Mouse (Mus musculus) urinary bladder, adult 2 months (tissue): ENCODE measurements around the gene Sh2d3c. TPM values are rescaled to one million over a fixed set of nuclear protein-coding genes. Genes with fewer than 3 reads are reported as not detected.

Source experiments
- DNase-seq: peaks from one replicate; pipeline ENCODE4 v3.0.0; 2022; ENCODE audit warnings: low spot score
- polyA plus RNA-seq: library from polyadenylated mRNA; depleted of rRNA; stranded (reverse); fragments of >200 nt; gene quantifications from 2 replicates; pipeline ENCODE4 v1.2.3, GENCODE M21; 2012

Sh2d3c gene
- polyA plus RNA-seq, 1 experiment = 9.9 TPM

- no peak for DNase-seq
Measured at GRCm38 (mm10) chr2:32756674-32757055, 35.8 kb downstream of the Sh2d3c start.

DNA sequence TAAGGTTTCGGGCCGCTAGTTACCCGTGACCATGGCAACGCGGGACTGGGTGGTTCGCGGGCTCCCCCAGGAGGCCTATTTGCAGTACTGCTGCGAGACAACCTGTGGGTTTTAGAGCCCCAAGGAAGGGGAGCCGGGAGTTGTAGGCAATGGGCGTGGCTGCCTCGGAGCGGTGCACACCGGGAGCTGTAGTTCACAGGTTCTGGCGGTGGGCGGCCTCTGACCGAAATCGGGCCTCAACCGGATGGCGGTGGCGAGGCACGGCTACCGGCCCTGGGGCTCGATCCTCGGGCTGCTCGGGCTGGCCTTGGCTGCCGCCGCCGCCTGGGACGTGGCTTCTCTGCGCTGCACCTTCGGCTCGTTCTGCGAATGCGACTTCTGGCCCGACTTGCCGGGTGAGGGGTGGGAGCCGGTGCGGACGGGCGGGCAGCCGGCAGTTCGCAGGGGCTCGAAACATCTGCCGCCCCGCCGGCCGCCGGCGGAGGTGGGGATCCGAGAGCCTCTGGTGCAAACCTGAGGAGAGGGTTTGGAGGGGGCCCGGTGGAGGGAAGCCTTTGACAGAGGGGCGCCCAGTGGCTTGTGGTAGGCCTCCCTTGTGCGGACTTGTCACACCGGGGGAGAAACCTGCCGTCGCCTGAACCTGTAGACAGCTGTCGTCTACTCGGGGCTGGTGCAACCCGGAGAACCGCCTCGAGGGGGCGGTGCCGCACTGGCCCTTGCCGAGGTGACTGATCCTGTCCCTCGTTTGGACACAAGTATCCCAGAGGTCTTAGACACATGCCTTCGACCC, 36.4 kb downstream of the Sh2d3c start, which contains the start of gene Tor2a:
Gene Tor2a, plus strand, starts transcription at position 179 of the 790 bp plus-strand sequence.
- DNase-seq = peak; percentile 85

DNA sequence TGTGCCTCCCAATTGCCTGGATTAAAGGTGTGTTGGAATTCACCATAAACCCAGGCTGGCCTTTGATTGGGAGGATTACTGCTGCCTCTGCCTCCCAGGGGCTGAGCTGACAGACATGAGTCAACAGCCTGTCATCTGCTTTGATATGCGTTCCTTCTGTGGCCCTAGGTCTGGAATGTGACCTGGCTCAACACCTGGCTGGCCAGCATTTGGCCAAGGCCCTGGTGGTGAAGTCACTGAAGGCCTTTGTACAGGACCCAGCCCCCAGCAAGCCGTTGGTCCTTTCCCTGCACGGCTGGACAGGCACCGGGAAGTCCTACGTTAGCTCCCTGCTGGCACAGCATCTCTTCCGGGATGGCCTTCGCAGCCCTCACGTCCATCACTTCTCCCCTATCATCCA, 37.6 kb downstream of the Sh2d3c start:
- no peak for DNase-seq

DNA sequence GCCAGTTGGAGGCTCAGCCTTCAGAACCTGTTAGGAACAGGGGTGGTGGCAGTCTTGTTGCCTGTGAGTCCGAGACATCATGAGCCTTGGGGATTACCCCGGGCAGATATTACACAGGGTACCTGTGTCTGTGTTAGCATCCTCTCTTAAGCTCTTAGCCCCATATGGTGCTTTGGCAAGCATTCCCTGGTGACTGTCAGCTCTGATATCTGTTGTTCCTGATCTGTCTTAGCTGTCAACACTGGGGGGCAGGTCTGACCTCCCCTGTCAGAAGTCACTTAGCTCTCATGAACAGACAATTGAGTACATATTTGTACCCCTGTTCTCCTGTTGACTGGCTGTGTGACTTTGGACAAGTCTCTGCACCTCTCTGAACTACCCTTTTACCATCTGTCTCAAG, 38.1 kb downstream of the Sh2d3c start:
- no peak for DNase-seq

DNA sequence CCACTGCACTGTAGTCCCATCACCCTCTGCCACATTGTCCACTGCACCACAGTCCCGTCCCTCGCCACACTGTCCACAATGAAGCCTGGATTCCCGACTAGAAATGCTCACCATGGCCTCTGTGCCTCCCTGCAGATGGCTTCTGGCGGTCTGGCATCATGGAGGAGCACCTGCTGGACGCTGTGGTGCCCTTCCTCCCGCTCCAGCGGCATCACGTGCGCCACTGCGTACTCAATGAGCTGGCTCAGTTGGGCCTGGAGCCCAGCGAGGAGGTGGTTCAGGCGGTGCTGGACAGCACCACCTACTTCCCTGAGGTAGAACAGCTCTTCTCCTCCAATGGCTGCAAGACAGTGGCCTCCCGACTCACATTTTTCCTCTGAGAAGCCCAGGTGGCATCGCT, 40.5 kb downstream of the Sh2d3c start:
- DNase-seq = no peak

GRCm38 (mm10) chr2:32761859-32762258, 41.0 kb downstream of the Sh2d3c start:
- no peak for DNase-seq

DNA sequence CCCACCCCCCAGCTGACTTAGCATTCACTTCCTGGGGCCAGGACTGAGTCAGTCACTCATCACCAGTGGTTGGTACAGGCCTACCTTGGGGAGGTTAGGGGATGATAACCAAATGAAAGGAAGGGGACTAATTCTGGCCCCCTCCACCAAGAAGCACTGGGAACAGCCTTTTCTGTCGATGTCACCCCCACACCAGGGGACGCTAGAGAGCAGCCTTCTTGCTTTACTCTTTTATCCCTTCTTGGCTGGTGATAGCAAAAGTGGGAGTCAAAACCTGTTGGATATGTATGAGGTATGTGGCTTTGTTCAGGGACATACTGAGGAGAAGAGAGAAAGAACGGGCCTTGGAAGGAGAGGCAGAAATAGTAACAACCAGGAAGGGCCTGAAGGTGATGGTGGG, 42.5 kb downstream of the Sh2d3c start:
- no peak for DNase-seq

- no peak for DNase-seq
Measured at GRCm38 (mm10) chr2:32767241-32767640, 46.4 kb downstream of the Sh2d3c start.

GRCm38 (mm10) chr2:32768661-32769285, 47.9 kb downstream of the Sh2d3c start:
- DNase-seq = no peak

DNA sequence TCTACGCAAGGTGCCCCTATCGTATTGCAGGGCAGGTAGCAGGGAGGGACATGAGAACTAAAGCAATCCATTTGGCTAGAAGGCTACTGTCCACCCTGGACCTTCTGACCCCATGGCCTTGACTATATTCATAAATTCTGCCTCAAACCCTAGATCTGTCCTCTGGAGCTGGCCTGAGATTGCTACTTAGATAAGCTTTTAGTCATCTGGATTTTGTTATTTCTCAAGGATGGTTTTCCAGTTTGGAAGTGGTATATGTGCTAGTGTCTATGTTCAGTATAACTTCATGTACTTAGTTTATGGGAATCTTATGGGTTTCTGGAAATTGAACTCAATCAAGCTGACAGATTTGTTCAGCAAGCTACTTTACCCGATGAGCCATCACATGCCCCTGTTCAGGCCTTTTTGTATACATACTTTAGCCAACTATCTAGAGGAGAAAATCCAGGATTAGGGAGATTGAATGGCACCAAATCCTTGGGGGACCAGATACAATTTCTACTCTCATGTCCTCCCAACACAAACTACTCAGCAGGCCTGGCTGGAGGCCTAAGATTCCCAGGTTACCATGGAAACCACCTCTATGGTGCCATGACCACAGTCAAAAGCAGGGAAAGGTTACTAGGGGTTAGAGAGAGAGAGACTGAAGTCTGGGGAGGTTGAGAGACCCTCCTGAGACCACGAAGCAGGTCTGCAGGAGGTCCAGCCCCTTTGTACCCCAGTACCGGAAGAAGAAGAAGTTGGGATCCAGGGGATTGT, 48.7 kb downstream of the Sh2d3c start:
- DNase-seq = no peak

DNA sequence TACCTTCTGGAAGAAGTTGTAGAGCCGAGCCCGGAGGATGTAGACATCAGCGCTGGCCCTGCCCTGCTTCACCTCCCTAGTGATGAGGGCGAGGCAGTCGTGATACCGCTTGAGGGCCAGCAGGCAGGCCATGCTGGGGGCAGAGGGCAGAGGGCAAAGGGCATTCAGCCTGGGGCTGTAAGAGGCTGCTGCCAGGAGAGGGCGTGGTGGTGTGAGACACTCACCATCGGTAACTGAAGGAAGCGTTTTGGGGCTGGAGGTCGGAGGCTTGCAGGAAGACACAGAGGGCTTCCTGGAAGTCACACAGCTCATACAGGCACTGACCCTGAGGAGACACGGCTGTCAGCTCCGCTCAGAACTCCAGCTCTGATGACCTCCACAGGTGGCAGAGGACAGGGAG, 51.0 kb downstream of the Sh2d3c start:
- no peak for DNase-seq

- no peak for DNase-seq
Measured at GRCm38 (mm10) chr2:32772626-32773279, 51.9 kb downstream of the Sh2d3c start.

- peak; percentile 95 for DNase-seq
Measured at GRCm38 (mm10) chr2:32775359-32776074, 54.7 kb downstream of the Sh2d3c start, which contains the start of the genes Ttc16 and Ptrh1. TSS of gene Ttc16 (minus strand) at chr2:32775633. TSS of gene Ptrh1 (plus strand) at chr2:32775786.

DNA sequence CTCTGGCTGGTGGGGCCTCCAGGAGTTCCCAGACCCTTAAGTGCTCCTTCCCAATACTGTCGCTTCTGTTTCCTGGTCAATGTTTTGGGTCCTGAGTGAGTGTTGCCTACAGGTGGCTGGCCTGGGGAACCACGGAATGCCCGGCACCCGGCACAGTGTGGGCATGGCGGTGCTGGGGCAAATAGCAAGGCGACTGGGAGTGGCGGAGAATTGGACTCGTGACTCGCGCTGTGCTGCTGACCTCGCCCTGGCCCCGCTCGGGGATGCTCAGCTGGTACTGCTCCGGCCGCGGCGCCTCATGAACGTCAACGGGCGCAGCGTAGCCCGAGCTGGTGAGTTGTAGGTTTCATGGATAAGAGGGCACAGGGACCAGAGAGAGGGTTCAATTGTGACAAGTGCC, 55.3 kb downstream of the Sh2d3c start:
- DNase-seq = no peak

DNA sequence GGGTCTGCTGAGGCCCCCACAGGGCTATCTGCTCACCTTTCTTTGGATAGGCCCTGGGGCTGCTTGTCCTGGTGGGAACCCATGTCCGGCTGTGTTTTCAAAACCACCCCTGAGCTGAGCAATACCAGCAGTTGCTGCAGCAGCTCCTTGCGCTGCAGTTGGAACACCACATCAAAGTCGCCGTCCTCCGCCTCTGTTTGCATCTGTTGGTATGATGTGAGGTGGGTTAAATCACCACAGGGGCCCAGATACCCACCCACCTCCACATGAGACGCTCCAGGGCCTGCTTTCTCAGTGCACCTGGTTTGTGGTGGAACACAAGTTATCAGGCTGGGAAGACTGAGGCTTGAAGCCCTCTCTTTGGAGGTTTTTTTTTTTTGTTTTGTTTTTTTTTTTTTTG, 57.2 kb downstream of the Sh2d3c start:
- DNase-seq = no peak

GRCm38 (mm10) chr2:32779131-32779530, 58.3 kb downstream of the Sh2d3c start:
- peak; percentile 49 for DNase-seq

GRCm38 (mm10) chr2:32779714-32780113, 58.9 kb downstream of the Sh2d3c start:
- DNase-seq = no peak

GRCm38 (mm10) chr2:32781710-32782109, 60.9 kb downstream of the Sh2d3c start:
- no peak for DNase-seq

- no peak for DNase-seq
Measured at GRCm38 (mm10) chr2:32784048-32784681, 63.3 kb downstream of the Sh2d3c start, which contains the start of gene Cfap157. TSS of gene Cfap157 (minus strand) at chr2:32784428.

DNA sequence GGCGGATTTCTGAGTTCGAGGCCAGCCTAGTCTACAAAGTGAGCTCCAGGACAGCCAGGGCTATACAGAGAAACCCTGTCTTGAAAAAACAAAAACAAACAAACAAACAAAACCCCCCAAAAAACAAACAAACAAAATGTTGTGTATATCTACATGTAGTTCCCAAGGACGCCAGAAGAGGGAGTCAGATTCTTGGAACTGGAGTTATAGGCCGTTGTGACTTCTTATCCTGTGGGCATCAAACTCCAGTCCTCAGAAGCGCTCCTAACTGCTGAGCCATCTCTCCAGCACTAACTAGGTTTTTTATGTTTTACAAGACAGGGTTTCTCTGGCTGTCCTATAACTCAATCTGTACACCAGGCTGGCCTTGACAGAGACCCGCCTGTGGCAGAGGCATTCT, 66.3 kb downstream of the Sh2d3c start:
- no peak for DNase-seq

- no peak for DNase-seq
Measured at GRCm38 (mm10) chr2:32788581-32788980, 67.7 kb downstream of the Sh2d3c start.
